Mouse (Mus musculus): ENCODE data around the gene Serpinb6b.
"Not testable (repeated sequence)": the region's sequence is repeated elsewhere in the genome, so short reads cannot be mapped to it uniquely, and the experiment has no call there.

- not testable (repeated sequence) for TF ChIP-seq CTCF (IDR thresholded peaks at IDR 0.05; ENCODE audit: low read depth, low read length); POLR2A (IDR thresholded peaks at IDR 0.05; ENCODE audit: insufficient read depth, low read length); EP300 (IDR thresholded peaks at IDR 0.05; ENCODE audit: insufficient read depth, low read depth, low read length)
Measured at GRCm38 (mm10) chr13:32958521-32958920, 6.5 kb upstream of the Serpinb6b start.

All from ES-Bruce4 (cell line).